Mouse (Mus musculus): ENCODE measurements at regions not wholly inside any gene's neighbourhood (a gene's known extent, or its start where the extent isn't known, plus 50 kb on each side); places are given as distances from the start of the nearest gene placed in this dataset.

DNA sequence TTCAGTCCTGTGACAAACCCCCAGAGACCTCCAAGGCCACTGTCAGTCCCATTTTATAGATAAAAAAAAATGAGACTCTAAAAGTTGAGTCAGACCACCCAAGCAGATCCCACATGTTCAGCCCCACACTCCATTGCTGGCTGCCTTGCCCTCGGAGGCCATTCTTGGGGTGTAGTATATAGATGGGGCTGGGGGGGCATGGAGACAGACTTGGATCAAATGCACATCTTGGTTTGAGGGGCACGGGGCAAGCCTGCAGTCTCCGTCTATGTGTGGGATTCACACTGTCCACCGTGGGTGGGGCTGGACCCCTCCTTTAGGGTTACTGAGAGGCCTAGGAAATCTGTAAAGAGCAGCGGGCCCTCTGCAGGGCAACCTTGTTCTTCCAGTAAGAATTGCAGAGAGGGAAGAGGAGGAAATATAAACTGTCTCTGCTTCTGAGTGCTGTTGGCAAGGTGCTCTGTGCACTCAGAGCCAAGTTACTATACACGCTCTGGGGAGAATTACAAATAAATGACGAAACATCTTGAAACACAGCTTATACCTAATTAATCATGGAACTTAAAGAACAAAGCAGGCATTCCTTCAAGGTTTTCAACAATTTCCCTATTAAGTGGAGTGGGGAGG lies 184.4 kb upstream of the Habp2 start:
- DNase-seq (ENCODE audit: low spot score in 2 of 2): no peak

DNA sequence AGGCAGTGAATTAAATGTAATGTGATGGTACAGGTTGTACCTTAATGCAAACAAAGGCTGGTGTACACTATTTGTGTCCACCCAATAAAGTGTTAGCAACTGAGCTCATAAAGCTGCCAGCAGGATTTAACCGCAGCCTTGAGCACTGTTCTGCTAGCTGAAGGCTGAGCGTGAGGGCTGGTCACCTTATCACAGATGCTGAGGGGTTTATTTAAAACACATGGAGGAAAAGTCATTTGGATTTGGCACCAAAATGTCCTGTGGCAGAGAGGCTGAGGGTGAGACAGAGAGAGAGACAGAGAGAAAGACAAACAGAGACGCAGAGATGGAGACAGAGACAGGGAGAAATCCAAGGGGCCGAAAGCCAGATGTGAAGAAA lies 181.9 kb upstream of the Habp2 start:
- no peak for DNase-seq (ENCODE audit: low spot score in 2 of 2)

DNA sequence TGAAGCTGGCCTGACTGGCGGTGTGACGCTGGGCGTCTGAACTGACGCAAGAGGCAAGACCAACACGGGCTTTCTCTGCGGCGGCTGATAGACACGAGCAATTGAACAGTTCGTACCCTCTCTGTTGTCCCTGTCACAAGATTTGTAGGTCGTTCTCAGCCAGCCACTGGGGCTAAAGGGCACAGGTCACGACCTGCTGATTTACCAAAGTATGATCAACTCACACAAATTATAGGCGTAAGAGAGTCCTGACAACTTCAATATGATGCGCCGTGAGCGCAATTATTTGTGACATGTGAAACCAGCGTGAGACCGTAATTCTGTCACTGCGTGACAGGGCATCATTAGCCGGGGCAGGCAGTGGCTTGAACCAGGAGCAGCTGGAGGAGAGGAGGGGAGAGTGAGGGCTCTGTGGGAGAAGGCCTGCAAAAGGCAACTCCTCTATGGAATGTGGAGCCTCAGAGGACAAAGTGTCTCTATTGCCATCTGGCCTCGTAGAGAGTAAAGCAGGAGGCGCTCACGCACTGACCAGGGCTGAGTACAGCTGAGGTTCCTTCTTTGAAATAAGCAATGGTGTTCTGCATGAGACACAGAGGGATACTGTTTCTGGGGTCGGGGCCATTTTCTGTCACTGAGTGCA lies 181.4 kb upstream of the Habp2 start:
- DNase-seq (ENCODE audit: low spot score in 2 of 2): no peak

DNA sequence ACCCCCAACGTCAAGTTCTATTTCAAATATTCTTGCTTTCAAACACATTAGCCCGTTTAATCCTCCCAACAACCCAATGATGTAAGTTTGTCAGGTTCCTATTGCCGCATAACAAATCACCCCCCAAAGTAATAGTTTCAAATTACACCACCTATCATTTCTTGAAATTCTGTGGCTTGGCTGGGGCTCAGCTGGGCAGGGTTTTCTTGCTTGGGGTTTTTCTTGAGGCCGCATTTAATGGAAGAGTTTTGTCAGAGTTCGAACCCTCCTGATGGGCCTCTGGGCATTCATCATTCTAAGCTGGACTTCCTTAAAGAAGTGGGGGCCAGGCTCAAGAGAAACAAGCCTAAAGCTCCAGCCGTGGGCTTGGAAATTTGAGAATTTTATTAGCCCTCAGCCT lies 178.1 kb upstream of the Habp2 start:
- DNase-seq (ENCODE audit: low spot score in 2 of 2): no peak

DNA sequence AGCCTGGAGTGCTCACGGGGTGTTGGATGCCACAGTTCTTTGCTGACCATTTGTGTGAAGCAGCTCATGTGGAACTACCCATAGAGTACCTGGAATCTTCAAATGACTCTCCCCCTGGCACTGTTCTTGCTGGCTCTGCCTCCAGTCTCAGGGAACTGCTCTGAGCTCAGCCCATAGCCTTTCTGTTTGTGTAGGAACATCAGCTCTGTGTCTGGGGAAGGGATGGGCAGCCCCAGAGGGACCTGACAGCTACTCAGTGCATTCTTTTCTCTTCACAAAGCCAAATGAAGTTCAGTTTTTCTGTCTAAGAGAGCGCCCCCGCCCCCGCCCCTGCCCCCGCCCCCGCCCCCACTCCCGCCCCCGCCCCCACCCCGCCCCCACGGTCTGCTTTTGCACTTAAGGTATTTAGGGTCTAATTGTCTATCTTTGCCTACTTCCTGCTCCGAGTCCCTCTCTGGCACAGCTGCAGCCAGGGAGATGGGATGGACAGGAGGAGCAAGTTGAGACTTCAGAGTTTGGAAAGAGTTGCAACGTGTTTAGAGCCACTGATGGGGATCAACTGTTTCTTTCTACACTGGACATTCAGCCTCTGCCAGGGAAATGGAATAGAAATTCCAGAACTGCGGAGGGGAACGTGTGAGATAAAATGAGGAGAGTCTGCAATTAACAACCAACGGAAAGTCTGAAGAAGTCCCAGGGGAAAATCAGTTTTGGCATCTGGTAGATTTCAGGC lies 171.2 kb upstream of the Habp2 start:
- no peak for DNase-seq (ENCODE audit: low spot score in 2 of 2)

DNA sequence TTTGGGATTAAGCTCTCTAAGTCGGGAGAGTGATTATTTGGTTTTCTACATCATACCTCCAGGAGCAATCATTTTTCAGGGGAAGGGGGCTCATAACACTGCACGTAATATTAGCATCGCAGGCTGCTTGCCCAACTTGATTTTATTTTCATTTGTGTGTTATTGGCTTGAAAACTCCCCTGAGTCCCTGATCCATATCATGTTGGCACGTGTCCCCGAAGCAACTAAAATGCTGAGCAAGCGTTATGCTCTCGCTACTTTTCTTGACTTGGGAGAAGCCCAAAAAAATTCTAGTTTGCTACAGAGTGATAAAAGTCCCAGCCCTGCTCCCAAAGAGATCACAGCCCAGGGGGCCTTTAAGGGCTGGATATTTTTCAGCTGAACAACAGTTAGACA lies 170.7 kb upstream of the Habp2 start:
- DNase-seq (ENCODE audit: low spot score in 2 of 2): no peak

DNA sequence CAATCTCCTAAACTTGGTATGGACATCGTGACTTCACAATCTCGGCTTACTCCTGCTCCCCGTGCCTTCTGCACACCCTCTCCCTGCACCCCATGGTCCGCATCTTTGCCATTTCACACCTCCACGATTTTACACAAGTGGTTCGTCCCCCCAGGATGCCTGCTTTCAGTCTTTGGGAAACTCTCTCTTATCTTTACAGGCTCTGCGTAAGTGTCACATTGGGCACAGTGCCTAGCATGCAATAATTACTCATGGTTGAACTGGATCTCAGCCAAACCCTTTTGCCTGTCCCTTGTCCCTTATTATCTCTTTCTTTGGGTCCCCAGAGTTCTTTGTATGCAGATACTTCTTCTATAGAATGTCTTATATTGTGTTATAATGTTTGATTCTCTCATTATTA lies 166.2 kb upstream of the Habp2 start:
- no peak for DNase-seq (ENCODE audit: low spot score in 2 of 2)

DNA sequence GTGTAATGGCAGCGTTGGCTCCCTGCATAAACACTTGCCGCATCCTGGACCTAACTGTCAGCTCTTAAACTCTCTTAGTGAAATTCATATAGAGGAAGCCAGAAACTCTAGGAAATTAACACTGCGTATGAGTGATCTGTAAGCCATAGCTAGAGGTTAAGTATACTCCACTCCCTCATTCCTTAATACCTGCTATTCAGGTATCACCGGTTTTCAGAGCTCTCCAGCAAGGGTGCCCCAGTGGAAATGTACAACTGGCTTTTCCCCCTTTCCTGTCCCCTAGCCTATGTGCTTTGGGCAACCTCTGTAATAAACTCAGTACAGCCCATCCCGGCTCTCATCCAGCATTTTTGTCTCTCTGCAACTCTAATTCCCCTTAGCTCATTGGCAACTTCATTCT lies 164.8 kb upstream of the Habp2 start:
- no peak for DNase-seq (ENCODE audit: low spot score in 2 of 2)

DNA sequence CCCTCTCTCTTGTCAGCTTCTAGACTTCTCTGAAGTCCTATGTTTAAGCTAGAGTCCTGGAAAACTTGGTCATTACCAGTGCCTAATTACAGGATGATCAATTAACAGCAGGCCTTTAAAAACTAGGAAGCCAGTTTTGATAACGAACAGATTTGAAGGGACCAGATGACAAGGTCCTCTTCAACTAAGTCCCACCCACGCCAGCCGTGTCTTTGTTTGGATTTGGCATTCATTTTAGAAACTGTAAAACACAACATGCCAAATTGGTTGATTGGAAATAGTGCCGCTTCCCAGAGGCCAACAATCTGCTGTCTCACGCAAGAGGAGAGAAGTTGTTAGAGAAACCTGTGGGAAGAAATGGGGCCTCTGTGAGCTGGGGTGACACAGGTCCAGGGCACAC lies 155.4 kb upstream of the Habp2 start:
- no peak for DNase-seq (ENCODE audit: low spot score in 2 of 2)

DNA sequence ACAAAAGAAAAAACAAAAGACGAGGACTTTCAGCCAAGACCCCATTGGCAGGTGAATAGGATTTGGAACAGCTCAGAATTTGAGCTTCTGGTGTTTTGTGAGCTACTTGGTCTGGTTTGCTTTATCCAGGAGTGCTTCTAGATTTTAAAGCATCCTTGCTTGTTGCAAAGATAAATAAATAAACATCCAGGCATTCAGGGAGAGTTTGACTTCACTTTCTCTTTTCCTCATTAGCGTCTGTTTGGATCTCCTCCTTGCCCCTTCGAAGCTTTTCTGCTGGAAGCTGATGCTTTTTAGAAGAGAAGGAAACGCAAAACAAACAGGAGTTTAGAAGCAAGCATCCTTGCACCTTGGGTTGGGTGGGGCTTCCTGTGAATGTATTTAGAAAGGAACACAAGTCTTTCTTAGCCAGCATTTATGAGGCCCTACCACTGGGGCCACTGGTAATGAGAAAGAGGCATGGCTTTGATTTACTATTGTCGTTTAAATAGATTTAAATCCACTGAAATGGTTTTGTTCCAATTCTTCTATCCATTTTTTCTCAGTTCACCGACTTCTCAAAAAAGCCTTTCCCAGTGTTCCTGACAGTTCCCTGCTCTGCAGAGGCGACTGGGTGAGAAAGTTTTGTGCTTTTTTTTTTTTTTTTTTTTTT lies 153.9 kb upstream of the Habp2 start:
- no peak for DNase-seq (ENCODE audit: low spot score in 2 of 2)

DNA sequence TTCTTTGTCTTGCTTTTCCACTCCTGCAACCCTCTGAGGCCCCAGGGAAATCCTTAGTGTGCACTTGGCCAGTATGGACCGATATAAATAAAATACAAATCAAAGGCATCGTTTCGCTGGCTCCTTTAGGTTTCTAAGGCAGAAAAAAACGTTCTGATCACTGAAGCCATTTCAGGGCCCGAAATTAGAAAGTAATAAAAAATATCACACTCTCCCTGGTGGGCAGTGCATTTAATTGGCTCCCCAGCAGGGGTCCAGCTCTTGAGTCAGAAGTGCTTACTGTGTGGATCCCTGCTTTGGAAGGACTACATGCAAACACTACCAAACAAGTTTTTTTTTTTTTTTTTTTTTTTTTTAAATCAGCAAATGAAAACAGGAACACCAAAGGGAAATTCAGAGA lies 153.4 kb upstream of the Habp2 start:
- DNase-seq (ENCODE audit: low spot score in 2 of 2): no peak

DNA sequence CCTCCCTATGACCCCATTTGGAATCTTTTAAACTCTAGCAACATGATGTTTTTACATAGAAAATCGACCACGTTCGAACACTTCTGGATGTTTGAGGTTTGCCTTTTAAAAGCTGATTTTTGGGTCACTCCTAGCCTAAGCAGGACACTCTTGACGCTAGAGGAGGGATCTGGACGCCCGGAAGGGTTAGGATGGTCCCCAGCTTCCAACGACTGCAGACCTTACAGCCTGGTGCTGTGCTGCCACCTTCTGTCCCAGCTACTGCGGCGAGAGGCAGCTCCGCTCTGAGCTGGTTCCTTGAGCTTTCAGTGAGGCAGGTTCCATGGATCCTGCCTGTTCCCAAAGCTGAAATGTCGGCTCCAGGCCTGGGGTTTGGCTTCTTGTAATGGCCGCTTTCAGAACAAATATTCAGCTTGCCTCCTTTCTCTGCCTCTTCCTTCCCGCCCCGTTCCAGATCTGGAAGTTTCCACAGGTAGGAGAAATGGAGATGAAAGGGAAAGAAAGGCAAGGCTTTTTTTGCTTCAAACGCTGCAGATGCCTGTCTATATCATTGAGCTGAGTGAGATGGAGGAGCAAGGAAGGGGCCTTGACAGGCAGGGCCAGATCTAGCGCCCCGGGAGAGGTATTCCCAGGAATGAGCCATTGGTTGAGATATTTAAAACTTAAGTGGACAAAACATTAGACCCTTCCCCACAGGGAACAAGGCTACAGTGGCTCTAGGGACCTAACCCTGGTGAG lies 152.7 kb upstream of the Habp2 start:
- no peak for DNase-seq (ENCODE audit: low spot score in 2 of 2)

DNA sequence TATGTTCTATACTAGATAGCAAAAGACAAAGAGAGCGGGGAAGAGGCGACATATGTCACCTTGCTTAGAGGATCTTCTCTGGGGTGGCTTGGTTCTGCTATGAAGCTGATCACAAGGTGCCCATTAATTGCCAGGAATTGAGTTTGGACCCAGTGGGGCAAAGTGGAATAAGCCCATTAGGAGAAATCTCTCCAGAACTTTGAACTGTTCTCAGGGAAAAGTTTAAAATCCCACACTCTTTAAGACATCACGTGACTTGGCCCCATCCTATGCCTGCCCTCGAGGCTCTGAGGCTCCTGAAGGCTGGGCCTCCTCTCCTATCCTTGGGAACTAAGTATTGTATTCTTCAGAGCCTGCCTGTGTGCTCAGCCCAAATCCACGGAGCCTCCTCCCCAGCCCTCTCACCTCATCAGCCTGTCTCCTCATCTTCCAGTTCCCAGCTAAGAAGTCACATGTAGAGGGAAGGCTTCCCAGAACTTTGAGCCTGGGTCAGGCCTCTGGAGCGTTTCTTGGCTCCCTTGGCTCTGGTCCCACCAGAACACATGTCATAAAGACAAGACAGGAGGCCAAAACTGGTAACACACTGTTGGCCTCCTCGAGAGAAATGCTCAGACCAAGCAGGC lies 151.5 kb upstream of the Habp2 start:
- no peak for DNase-seq (ENCODE audit: low spot score in 2 of 2)

DNA sequence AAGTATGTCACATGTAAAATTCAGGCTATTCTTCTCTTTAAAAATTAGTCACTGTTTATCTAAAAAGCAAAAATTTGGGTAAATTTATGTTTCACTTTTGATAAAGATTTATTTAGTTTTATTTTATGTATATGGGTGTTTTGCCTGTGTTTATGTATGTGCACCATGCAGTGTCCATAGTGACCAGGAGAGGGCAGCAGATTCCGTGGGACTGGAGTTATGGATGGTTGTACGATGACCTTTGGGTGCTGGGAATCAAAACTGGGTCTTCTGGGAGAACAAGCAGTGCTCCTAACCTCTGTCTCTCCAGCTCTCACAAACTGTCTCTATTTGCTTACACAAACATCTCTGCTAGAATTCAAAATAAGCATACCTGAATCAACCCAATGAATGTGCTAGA lies 146.4 kb upstream of the Habp2 start:
- no peak for DNase-seq (ENCODE audit: low spot score in 2 of 2)

DNA sequence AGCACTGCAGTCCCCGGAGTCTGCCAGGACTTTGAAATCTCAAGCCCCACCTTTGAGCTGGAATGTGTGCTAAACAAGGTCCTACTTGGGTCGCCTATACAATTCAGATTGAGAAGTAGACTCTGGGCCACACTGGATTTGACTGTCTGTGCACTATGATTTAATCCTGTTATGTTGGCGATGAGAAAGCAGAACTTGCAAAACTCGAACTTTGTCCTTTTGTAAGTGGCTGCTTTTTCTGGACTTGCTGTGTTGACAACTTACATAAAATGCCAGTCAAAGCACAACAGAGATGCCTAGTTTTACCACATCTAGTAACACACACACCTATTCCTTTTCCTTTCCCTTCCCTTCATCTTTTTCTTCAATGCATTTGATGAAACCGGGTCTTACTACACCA lies 142.7 kb upstream of the Habp2 start:
- DNase-seq (ENCODE audit: low spot score in 2 of 2): no peak

DNA sequence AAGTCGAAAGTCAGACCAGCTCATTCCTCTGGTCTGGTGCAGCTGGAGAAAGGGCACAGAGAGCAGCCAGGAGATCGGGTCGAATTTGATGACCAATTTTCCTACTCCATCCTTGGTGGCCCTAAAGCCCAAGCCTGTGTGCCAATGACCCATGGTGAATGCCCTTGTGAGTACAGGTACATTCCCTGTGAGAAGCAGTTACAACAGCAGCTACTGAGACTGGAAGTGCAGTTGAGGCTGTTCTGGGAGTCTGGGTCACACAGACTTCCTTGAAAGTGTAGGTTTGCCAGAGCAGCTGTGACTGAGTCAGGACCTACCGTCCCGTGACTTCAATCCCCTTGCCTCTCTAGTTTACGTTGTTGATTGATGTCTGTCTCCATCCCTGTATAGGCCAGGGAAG lies 129.8 kb upstream of the Habp2 start:
- DNase-seq (ENCODE audit: low spot score in 2 of 2): no peak

DNA sequence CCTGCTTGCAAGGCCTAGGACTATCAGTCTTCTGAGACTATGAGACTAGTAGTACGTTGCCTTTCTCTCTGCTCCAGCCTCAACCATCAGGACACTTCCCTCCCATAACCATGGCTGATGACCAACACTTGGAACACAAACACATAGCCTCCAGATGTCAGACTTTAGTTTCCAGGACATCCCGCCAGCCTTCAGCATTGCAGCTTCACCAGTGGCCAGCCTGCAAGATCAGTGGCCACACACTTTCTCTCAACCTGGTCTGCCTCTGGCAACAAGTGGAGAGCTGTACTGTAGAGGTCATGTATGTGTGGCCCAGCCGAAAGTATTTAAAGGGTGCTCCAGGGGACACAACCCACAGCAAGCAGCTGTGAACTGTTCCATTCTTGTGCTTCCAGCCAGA lies 124.8 kb upstream of the Habp2 start:
- no peak for DNase-seq (ENCODE audit: low spot score in 2 of 2)

DNA sequence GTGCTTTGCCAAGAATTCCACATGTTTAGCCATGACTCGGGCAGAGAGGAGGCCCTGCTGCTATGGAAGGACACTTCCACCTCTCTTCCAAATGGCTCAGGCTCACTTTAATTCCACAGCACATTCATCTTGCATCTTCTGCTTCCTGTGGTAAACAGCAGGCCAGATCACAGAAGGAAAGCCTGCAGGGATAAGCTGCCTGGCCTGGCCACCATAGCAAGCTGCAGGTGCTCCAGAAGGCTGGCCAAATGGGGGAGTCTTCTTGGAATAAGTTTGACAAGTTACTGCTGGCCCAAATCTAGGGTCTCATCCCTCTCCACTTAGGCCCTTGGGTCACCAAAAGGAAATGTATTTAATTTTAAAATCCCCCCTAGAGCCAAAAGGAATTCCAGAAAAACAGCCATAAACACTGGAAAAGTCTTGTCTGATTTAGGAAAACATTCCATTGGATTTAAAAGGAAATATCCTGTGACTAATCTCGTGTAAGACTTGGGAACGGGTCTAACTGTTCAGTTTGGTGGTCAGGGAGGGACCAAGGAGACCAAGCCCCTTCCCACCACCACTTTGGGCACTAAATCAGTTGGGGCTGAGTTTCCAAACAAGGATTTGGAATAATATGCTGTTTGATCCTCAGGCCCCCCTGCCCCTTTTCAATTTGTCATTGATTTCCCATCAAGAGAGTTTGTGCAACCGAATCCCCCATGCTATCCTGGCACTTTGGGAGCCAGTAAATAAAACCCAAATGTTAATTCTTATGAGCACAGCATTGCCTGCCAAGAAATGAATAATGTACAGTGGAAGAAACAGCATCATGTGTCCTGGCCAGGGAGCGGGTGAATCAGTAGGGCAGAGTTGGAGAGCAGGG lies 117.6 kb upstream of the Habp2 start:
- DNase-seq (ENCODE audit: low spot score in 2 of 2): no peak

DNA sequence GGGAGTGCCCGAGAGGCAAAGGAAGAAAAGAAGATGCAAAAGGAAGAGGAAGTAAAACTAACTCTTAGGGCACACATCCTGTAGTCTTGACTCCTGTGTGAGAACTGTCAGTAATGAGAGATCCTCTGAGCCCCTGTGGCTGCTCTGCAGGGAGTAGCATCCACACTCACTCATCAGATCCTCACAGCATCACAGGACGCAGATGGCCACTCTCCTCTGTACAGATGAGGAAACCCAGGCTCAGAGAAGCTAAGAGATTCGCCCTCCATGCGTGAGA lies 117.0 kb upstream of the Habp2 start:
- DNase-seq (ENCODE audit: low spot score in 2 of 2): no peak

DNA sequence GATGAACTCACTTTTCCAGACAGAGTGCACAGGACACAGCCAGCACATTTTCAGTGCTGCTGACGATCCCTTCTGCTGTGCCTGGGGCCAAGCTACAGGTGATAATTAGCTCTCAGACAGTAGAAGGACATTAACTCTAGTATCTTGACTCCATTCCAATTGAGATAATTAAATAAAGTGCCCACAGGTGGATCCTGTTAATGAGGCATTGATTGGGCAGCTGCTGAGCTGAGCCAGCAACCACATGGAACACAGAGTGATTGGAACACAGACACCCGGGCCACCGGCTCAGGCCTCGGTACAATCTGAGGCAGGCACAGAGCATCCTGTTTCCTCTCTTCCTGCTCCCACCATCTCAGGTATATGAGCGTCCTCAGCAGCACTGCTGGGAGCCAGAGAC lies 114.5 kb upstream of the Habp2 start:
- no peak for DNase-seq (ENCODE audit: low spot score in 2 of 2)

DNA sequence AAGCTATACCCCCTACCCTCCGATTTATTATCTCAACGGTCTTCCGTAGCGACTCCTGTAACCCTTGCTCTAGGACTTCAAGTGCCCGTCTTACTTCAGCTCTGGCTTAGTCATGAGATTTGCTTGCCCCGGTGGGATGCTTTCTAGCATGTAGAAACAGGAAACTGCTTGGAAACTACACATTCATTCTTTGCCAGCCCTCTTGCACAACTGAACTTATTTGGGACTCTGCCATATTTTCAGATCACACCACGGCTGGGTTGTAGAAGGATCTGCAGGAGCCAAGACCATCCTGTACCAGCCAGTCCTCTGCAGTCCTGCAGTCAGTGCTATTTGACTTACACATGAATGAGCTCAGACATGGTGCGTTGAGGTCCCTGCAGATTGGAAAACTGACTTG lies 110.9 kb upstream of the Habp2 start:
- no peak for DNase-seq (ENCODE audit: low spot score in 2 of 2)

Data from natural killer cell, adult 2 months (primary cell).